Mouse (Mus musculus): ENCODE data around the gene Wasl. TPM values are rescaled to one million over a fixed set of nuclear protein-coding genes. Genes with fewer than 3 reads are reported as not detected.
A peak's percentile ranks its signal among the peaks of the same experiment; 100 is the strongest.

Gene Wasl
- polyA plus RNA-seq, 1 experiment from 2014 or later, result 61.1 TPM

- in situ Hi-C loops (cut with MboI; ENCODE audit: low pct_unique_long_range_greater_than_20kb), result no loop called here
- H3K27me3 ChIP-seq, result no peaks in the 10 kb centered on the region
- no peak for TF ChIP-seq CTCF (IDR thresholded peaks at IDR 0.05)
- CTCF ChIA-PET, result interaction anchor here (0.8 to 3.0 kb wide), 2 partner anchors 12 to 119 kb away, joined by 3 to 8 read pairs; no protein-coding TSS in a partner anchor
- POLR2A ChIA-PET, result no interaction called here
- DNase-seq (ENCODE audit: low read depth, low spot score), result no peak
- ATAC-seq, result peak; percentile 63
Observed at GRCm38 (mm10) chr6:24647103-24647691, 17.6 kb downstream of the Wasl start.

GRCm38 (mm10) chr6:24645346-24646053, 19.3 kb downstream of the Wasl start:
- CTCF ChIA-PET, result interaction anchor here (1.4 to 3.0 kb wide), 2 partner anchors 11 to 17 kb away, joined by 4 to 8 read pairs; no protein-coding TSS in a partner anchor

GRCm38 (mm10) chr6:24642960-24643359, 21.8 kb downstream of the Wasl start:
- no peak for ATAC-seq
- no peak for DNase-seq (ENCODE audit: low read depth, low spot score)
- no peak for TF ChIP-seq CTCF (IDR thresholded peaks at IDR 0.05)
- no peaks in the 10 kb centered on the region for H3K27me3 ChIP-seq
- CTCF ChIA-PET, result interaction anchor here (1.8 to 2.1 kb wide), 2 partner anchors 10 to 15 kb away, joined by 6 to 8 read pairs; no protein-coding TSS in a partner anchor
- in situ Hi-C loops (cut with MboI; ENCODE audit: low pct_unique_long_range_greater_than_20kb), result no loop called here
- POLR2A ChIA-PET, result no interaction called here

More at GRCm38 (mm10) chr6:24645346-24646053, 19.3 kb downstream of the Wasl start:
- in situ Hi-C loops (cut with MboI; ENCODE audit: low pct_unique_long_range_greater_than_20kb), result no loop called here
- H3K27me3 ChIP-seq, result no peaks in the 10 kb centered on the region
- TF ChIP-seq CTCF (IDR thresholded peaks at IDR 0.05), result no peak
- ATAC-seq (no peak), DNase-seq (ENCODE audit: low read depth, low spot score) (no peak)
- POLR2A ChIA-PET, result no interaction called here

- POLR2A ChIA-PET, result interaction anchor here (0.5 kb wide), 1 partner anchor 40 kb away, joined by 4 read pairs; no protein-coding TSS in a partner anchor
Observed at GRCm38 (mm10) chr6:24642161-24642560, 22.6 kb downstream of the Wasl start.

GRCm38 (mm10) chr6:24641286-24641685, 23.5 kb downstream of the Wasl start:
- no peaks in the 10 kb centered on the region for H3K27me3 ChIP-seq
- DNase-seq (ENCODE audit: low read depth, low spot score) (no peak), ATAC-seq (no peak)
- POLR2A ChIA-PET, result no interaction called here
- in situ Hi-C loops (cut with MboI; ENCODE audit: low pct_unique_long_range_greater_than_20kb), result no loop called here
- CTCF ChIA-PET, result interaction anchor here (1.9 kb wide), 1 partner anchor 15 kb away, joined by 5 read pairs; no protein-coding TSS in a partner anchor
- no peak for TF ChIP-seq CTCF (IDR thresholded peaks at IDR 0.05)

More at GRCm38 (mm10) chr6:24642161-24642560, 22.6 kb downstream of the Wasl start:
- ATAC-seq, result no peak
- DNase-seq (ENCODE audit: low read depth, low spot score), result no peak
- H3K27me3 ChIP-seq, result no peaks in the 10 kb centered on the region
- CTCF ChIA-PET, result interaction anchor here (1.9 kb wide), 1 partner anchor 14 kb away, joined by 5 read pairs; no protein-coding TSS in a partner anchor
- in situ Hi-C loops (cut with MboI; ENCODE audit: low pct_unique_long_range_greater_than_20kb), result no loop called here
- TF ChIP-seq CTCF (IDR thresholded peaks at IDR 0.05), result no peak

- in situ Hi-C loops (cut with MboI; ENCODE audit: low pct_unique_long_range_greater_than_20kb), result no loop called here
- ATAC-seq (no peak), DNase-seq (ENCODE audit: low read depth, low spot score) (no peak)
- ChIA-PET CTCF (interaction anchor here (0.8 to 2.6 kb wide), 4 partner anchors 8 to 106 kb away, joined by 3 to 8 read pairs (median 6); no protein-coding TSS in a partner anchor), POLR2A (interaction anchor here (0.6 kb wide), 1 partner anchor 9 kb away, joined by 3 read pairs; no protein-coding TSS in a partner anchor)
- no peaks in the 10 kb centered on the region for H3K27me3 ChIP-seq
- TF ChIP-seq CTCF (IDR thresholded peaks at IDR 0.05), result no peak
Observed at GRCm38 (mm10) chr6:24635814-24636213, 29.0 kb downstream of the Wasl start.

- in situ Hi-C loops (cut with MboI; ENCODE audit: low pct_unique_long_range_greater_than_20kb), result no loop called here
- ChIA-PET CTCF (interaction anchor here (0.8 to 2.6 kb wide), 3 partner anchors 12 to 104 kb away, joined by 3 to 8 read pairs (median 8); no protein-coding TSS in a partner anchor), POLR2A (interaction anchor here (0.6 to 0.7 kb wide), 2 partner anchors 18 to 78 kb away, joined by 3 to 4 read pairs; no protein-coding TSS in a partner anchor)
- ATAC-seq, result no peak
- no peak for DNase-seq (ENCODE audit: low read depth, low spot score)
- no peak for TF ChIP-seq CTCF (IDR thresholded peaks at IDR 0.05)
- H3K27me3 ChIP-seq, result no peaks in the 10 kb centered on the region
Observed at GRCm38 (mm10) chr6:24634065-24634464, 30.7 kb downstream of the Wasl start.

- peak; percentile 68 for ATAC-seq
- H3K27me3 ChIP-seq, result no peaks in the 10 kb centered on the region
- no peak for TF ChIP-seq CTCF (IDR thresholded peaks at IDR 0.05)
- in situ Hi-C loops (cut with MboI; ENCODE audit: low pct_unique_long_range_greater_than_20kb), result no loop called here
- ChIA-PET POLR2A (no interaction called here), CTCF (interaction anchor here (1.3 to 1.4 kb wide), 2 partner anchors 10 to 89 kb away, joined by 3 to 4 read pairs; no protein-coding TSS in a partner anchor)
- DNase-seq (ENCODE audit: low read depth, low spot score), result no peak
Observed at GRCm38 (mm10) chr6:24632061-24632460, 32.7 kb downstream of the Wasl start.

- H3K27me3 ChIP-seq, result no peaks in the 10 kb centered on the region
- in situ Hi-C loops (cut with MboI; ENCODE audit: low pct_unique_long_range_greater_than_20kb), result loop anchor here (5.0 kb wide), 1 partner anchor 101 kb away; the partner anchor contains the start of genes Asb15 and Ndufa5
- POLR2A ChIA-PET, result interaction anchor here (0.5 to 0.6 kb wide), 2 partner anchors 35 to 89 kb away, joined by 5 to 12 read pairs; no protein-coding TSS in a partner anchor
- DNase-seq (ENCODE audit: low read depth, low spot score) (no peak), ATAC-seq (peak; percentile 80)
- TF ChIP-seq CTCF (IDR thresholded peaks at IDR 0.05), result no peak
- CTCF ChIA-PET, result interaction anchor here (0.8 to 5.5 kb wide), 4 partner anchors 15 to 98 kb away, joined by 3 to 42 read pairs (median 6); no protein-coding TSS in a partner anchor
Observed at GRCm38 (mm10) chr6:24628499-24628898, 36.3 kb downstream of the Wasl start.

GRCm38 (mm10) chr6:24627586-24628030, 37.2 kb downstream of the Wasl start:
- H3K27me3 ChIP-seq, result no peaks in the 10 kb centered on the region
- peak; percentile 66 for TF ChIP-seq CTCF (IDR thresholded peaks at IDR 0.05)
- POLR2A ChIA-PET, result interaction anchor here (1.5 kb wide), 1 partner anchor 15 kb away, joined by 4 read pairs; no protein-coding TSS in a partner anchor
- CTCF ChIA-PET, result interaction anchor here (1.0 to 5.5 kb wide), 11 partner anchors 8 to 100 kb away, joined by 3 to 42 read pairs (median 3); partner anchors contain the start of gene Ndufa5
- in situ Hi-C loops (cut with MboI; ENCODE audit: low pct_unique_long_range_greater_than_20kb), result loop anchor here (5.0 kb wide), 1 partner anchor 100 kb away; the partner anchor contains the start of genes Asb15 and Ndufa5
- DNase-seq (ENCODE audit: low read depth, low spot score), result no peak
- peak; percentile 76 for ATAC-seq
